Mouse (Mus musculus) spleen, adult 2 months (tissue): ENCODE data around the gene Apoc1.

ENCODE experiments used
- CTCF ChIP-seq: fragments of 200-500 bp; IDR thresholded peaks from 2 replicates; pipeline ENCODE4 v1.5.1; 2011; ENCODE audit warnings: mild to moderate bottlenecking, inconsistent platforms; ENCODE audit not compliant: insufficient read depth, insufficient read length, insufficient replicate concordance; ENCODE audit errors: extremely low read depth
- POLR2A ChIP-seq: fragments of 200-500 bp; IDR thresholded peaks from 2 replicates; pipeline ENCODE4 v1.6.1; 2011; ENCODE audit warnings: low read depth, low read length, inconsistent platforms

- TF ChIP-seq CTCF: no peak
- TF ChIP-seq POLR2A: no peak
These were observed 2.1 kb upstream of the Apoc1 start for GRCm38 (mm10) chr7:19694336-19695212.
